Mouse (Mus musculus) spleen, adult 2 months (tissue): Measurements from ENCODE around the gene Ntrk3.

ENCODE experiments used
- CTCF ChIP-seq: fragments of 200-500 bp; IDR thresholded peaks from 2 replicates; pipeline ENCODE4 v1.5.1; 2011; ENCODE audit warnings: mild to moderate bottlenecking, inconsistent platforms; ENCODE audit not compliant: insufficient read depth, insufficient read length, insufficient replicate concordance; ENCODE audit errors: extremely low read depth
- POLR2A ChIP-seq: fragments of 200-500 bp; IDR thresholded peaks from 2 replicates; pipeline ENCODE4 v1.6.1; 2011; ENCODE audit warnings: low read depth, low read length, inconsistent platforms

DNA sequence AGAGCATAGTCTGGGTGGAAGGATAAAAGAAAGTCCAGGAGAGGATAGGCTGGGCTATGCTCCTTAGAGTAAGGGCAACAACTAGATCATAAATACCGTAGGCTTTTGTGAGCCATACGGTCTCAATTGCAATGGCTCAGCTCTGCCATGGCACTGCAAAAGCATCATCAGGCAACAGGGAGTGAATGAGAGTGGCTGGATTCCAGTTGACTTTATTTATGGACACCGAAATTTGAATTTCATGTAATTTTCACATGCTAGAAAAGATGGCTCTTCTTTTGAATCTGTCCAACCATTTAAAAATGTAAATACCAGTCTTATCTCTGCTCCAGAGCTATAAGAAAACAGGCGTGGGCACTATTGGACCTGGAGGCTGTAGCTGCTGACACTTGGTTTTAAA is 419.2 kb downstream of the Ntrk3 start:
- TF ChIP-seq CTCF, result no peak
- TF ChIP-seq POLR2A, result no peak
